Mouse (Mus musculus) layer of hippocampus, adult 2 months (tissue): ENCODE data around the gene Atcay. TPM values are rescaled to one million over a fixed set of nuclear protein-coding genes. Genes with fewer than 3 reads are reported as not detected.

ENCODE experiments used
- DNase-seq, 2 experiments: peaks; one replicate each; pipeline ENCODE4 v3.0.0; 2022; ENCODE audit warnings: low spot score in 2 of 2
- H3K27ac ChIP-seq: fragments of 200-600 bp; 2 replicates; pipeline ENCODE4 v1.8.1; 2022
- H3K4me3 ChIP-seq: fragments of 200-600 bp; 2 replicates; pipeline ENCODE4 v1.8.1; 2022; ENCODE audit warnings: mild to moderate bottlenecking
- CTCF ChIP-seq: fragments of 200-600 bp; conservative IDR thresholded peaks from 2 replicates; pipeline ENCODE4 v1.8.1; 2022; ENCODE audit warnings: antibody characterized with exemption, mild to moderate bottlenecking, moderate library complexity
- microRNA-seq, 2 experiments: library from miRNA; unstranded; fragments of <30 nt; microRNA quantifications; one replicate each; pipeline ENCODE4 v1.2.0; 2021
- total RNA-seq, 2 experiments: library from RNA; stranded (reverse); gene quantifications; 2 replicates each; pipeline ENCODE4 v1.2.3; 2021

The Atcay gene
- total RNA-seq, 2 experiments from 2014 or later = 144 to 150 TPM

GRCm38 (mm10) chr10:81168087-81168431 lies 62.6 kb downstream of the Atcay start:
- H3K4me3 ChIP-seq = peak overlapping the region; percentile 50
- H3K27ac ChIP-seq = peak overlapping the region; percentile 90
- no peak for TF ChIP-seq CTCF
- no peak for DNase-seq

GRCm38 (mm10) chr10:81167200-81168086 lies 63.2 kb downstream of the Atcay start, which contains the start of gene Pias4:
TSS of gene Pias4 (minus strand) at chr10:81167923.
- peak; percentile 100 for DNase-seq
- Histone ChIP-seq H3K27ac (peak within 1 kb of the TSS; percentile 90), H3K4me3 (peak within 1 kb of the TSS; percentile 83)
- 0 out of 2 replicates have a peak, but pooled peaks have one; percentile 5 for TF ChIP-seq CTCF

- DNase-seq = no peak
- no peak for TF ChIP-seq CTCF
- no peak overlapping the region for H3K4me3 ChIP-seq
- no peak overlapping the region for H3K27ac ChIP-seq
Observed at GRCm38 (mm10) chr10:81165118-81165517, 65.5 kb downstream of the Atcay start.

GRCm38 (mm10) chr10:81162318-81162652 lies 68.3 kb downstream of the Atcay start:
- TF ChIP-seq CTCF = no peak
- DNase-seq = no peak
- H3K27ac ChIP-seq = no peak overlapping the region
- H3K4me3 ChIP-seq = no peak overlapping the region

GRCm38 (mm10) chr10:81161602-81162317 lies 68.9 kb downstream of the Atcay start:
- no peak for TF ChIP-seq CTCF
- Histone ChIP-seq H3K27ac (no peak overlapping the region), H3K4me3 (no peak overlapping the region)
- no peak for DNase-seq

- TF ChIP-seq CTCF = no peak
- H3K4me3 ChIP-seq = no peak overlapping the region
- H3K27ac ChIP-seq = peak overlapping the region; percentile 65
- DNase-seq = no peak
Observed at GRCm38 (mm10) chr10:81154736-81155135, 75.9 kb downstream of the Atcay start.

Small RNA genes lying within 50 kb of the gene (microRNA-seq; reads per million reads assigned to microRNA genes)
- gene Mir3057 = 15.3 to 30.0 reads per million in 2 experiments

Other genes starting within 250 kb of the Atcay start
- 100 to 1,000 TPM; 161 to 176 TPM for gene Gng7, start 215.9 kb downstream of the Atcay start, total RNA-seq
- gene Diras1, start 205.2 kb downstream of the Atcay start, total RNA-seq = 100 to 1,000 TPM in 1 of 2 experiments, 10 to 100 TPM in 1; 95.2 to 100 TPM
- gene Slc39a3, start 193.4 kb downstream of the Atcay start, total RNA-seq = 10 to 100 TPM; 60.8 to 66.1 TPM
- 100 to 1,000 TPM; 176 TPM for gene Sgta, start 170.7 kb downstream of the Atcay start, total RNA-seq
- gene Thop1, start 160.8 kb downstream of the Atcay start, total RNA-seq = 10 to 100 TPM; 52.0 to 52.6 TPM
- under 1 TPM; 0.20 to 0.66 TPM for gene Creb3l3, start 132.0 kb downstream of the Atcay start, total RNA-seq
- 100 to 1,000 TPM; 132 to 139 TPM for gene Map2k2, start 124.9 kb downstream of the Atcay start, total RNA-seq
- gene Zbtb7a, start 95.6 kb downstream of the Atcay start, total RNA-seq = 100 to 1,000 TPM; 103 to 109 TPM
- 10 to 100 TPM; 29.4 to 29.5 TPM for gene Pias4, start 62.9 kb downstream of the Atcay start, total RNA-seq
- 100 to 1,000 TPM; 907 to 909 TPM for gene Eef2, start 54.2 kb downstream of the Atcay start, total RNA-seq
- gene Dapk3, start 47.8 kb downstream of the Atcay start, total RNA-seq = 10 to 100 TPM; 73.6 to 78.4 TPM
- not detected for gene 4930442H23Rik, start 47.0 kb downstream of the Atcay start, total RNA-seq
- gene Nmrk2, start 28.8 kb downstream of the Atcay start, total RNA-seq = under 1 TPM; 0.32 to 0.33 TPM
- 10 to 100 TPM; 66.2 to 70.2 TPM for gene Zfr2, start 2.3 kb upstream of the Atcay start, total RNA-seq
- 100 to 1,000 TPM; 260 to 267 TPM for gene Matk, start 22.1 kb upstream of the Atcay start, total RNA-seq
- gene Mrpl54, start 36.1 kb upstream of the Atcay start, total RNA-seq = 10 to 100 TPM; 37.4 to 42.0 TPM
- 10 to 100 TPM; 32.6 to 37.3 TPM for gene Apba3, start 36.1 kb upstream of the Atcay start, total RNA-seq
- under 1 TPM; 0.54 to 0.91 TPM for gene Tjp3, start 60.7 kb upstream of the Atcay start, total RNA-seq
- gene Pip5k1c, start 62.1 kb upstream of the Atcay start, total RNA-seq = 100 to 1,000 TPM; 308 to 314 TPM
- gene Cactin, start 90.3 kb upstream of the Atcay start, total RNA-seq = 10 to 100 TPM; 27.6 to 30.7 TPM
- 1 to 10 TPM; 1.3 to 1.4 TPM for gene Tbxa2r, start 97.9 kb upstream of the Atcay start, total RNA-seq
- 1 to 10 TPM; 1.7 to 1.8 TPM for gene Gipc3, start 112.4 kb upstream of the Atcay start, total RNA-seq
- gene Hmg20b, start 119.6 kb upstream of the Atcay start, total RNA-seq = 10 to 100 TPM; 27.5 to 30.8 TPM
- 10 to 100 TPM; 42.8 to 45.9 TPM for gene Mfsd12, start 126.7 kb upstream of the Atcay start, total RNA-seq
- 1 to 10 TPM; 1.6 to 2.4 TPM for gene 4930404N11Rik, start 135.0 kb upstream of the Atcay start, total RNA-seq
- gene Fzr1, start 147.7 kb upstream of the Atcay start, total RNA-seq = 10 to 100 TPM; 70.1 to 72.0 TPM
- gene Dohh, start 153.6 kb upstream of the Atcay start, total RNA-seq = 10 to 100 TPM; 75.9 to 79.7 TPM
- gene Gm48551, start 153.6 kb upstream of the Atcay start, total RNA-seq = 1 to 10 TPM; 4.4 to 6.1 TPM
- gene Gm48552, start 158.2 kb upstream of the Atcay start, total RNA-seq = 1 to 10 TPM; 5.5 to 8.1 TPM
- gene Smim24, start 162.2 kb upstream of the Atcay start, total RNA-seq = 1 to 10 TPM; 1.9 to 2.1 TPM
- 10 to 100 TPM; 60.0 to 60.1 TPM for gene Nfic, start 224.8 kb upstream of the Atcay start, total RNA-seq